Mouse (Mus musculus): Measurements from ENCODE around the gene Suv39h1. TPM values are rescaled to one million over a fixed set of nuclear protein-coding genes. Genes with fewer than 3 reads are reported as not detected.

Gene Suv39h1
- polyA plus RNA-seq (2012; rRNA removed) (24.6 and 31.3 TPM in 2 replicates), polyA plus RNA-seq (2014; fragmentation: Nextera tagmentation; extraction: Ambion mirVana) (28.4 and 34.8 TPM in 2 replicates)

GRCm38 (mm10) chrX:8074430-8075014 lies at the start of gene Suv39h1:
Suv39h1 (minus strand) TSS chrX:8074760.
- H3K4me2 ChIP-seq (ENCODE audit: low read depth), result peak within 1 kb of the TSS; percentile 80
- no peak for TF ChIP-seq CTCF (IDR thresholded peaks at IDR 0.05; ENCODE audit: low read depth)
- peak; percentile 49; the same call in 1 of the 2 replicates for TF ChIP-seq EP300 (IDR thresholded peaks at IDR 0.05; ENCODE audit: low read depth)
- peak within 1 kb of the TSS; percentile 85 for H3K9ac ChIP-seq (replicated peaks)
- H3K4me1 ChIP-seq (replicated peaks; ENCODE audit: control insufficient read depth in 2 of 2, insufficient read depth in 2 of 2, low read length in 1 of 2), result peaks cover 7 to 10% of the 10 kb centered on the region in 2 experiments; a peak in 3 of 4 replicates
- peak within 1 kb of the TSS; percentile 88 for H3K27ac ChIP-seq
- H3K36me3 ChIP-seq (replicated peaks; ENCODE audit: control insufficient read depth, insufficient read depth, low read depth), result peaks cover 15% of the 10 kb centered on the region
- no peaks in the 10 kb centered on the region for H3K9me3 ChIP-seq (ENCODE audit: control insufficient read depth, low read length)
- ATAC-seq (ENCODE audit: insufficient read depth) (peak; percentile 98), DNase-seq (ENCODE audit: low read depth in 3 of 3, low spot score in 3 of 3) (peak; percentile 92 to 93 (median 93))
- 12% methylated on average over 46 of the region's 46 CpGs for WGBS (ENCODE audit: insufficient replicate concordance)
- peak within 1 kb of the TSS; percentile 83 to 87 for H3K4me3 ChIP-seq (ENCODE audit: insufficient read depth in 1 of 2, low read depth in 2 of 2, low read length in 2 of 2)
- no peaks in the 10 kb centered on the region for H3K27me3 ChIP-seq (ENCODE audit: control insufficient read depth, insufficient read depth, low read length)

GRCm38 (mm10) chrX:8123821-8124470 lies 49.4 kb upstream of the Suv39h1 start:
- no peak for DNase-seq (ENCODE audit: low read depth in 3 of 3, low spot score in 3 of 3)
- 63% methylated on average over 6 of the region's 6 CpGs for WGBS (ENCODE audit: insufficient replicate concordance)

GRCm38 (mm10) chrX:8117264-8117663 lies 42.7 kb upstream of the Suv39h1 start:
- H3K27ac ChIP-seq, result no peak overlapping the region

More at GRCm38 (mm10) chrX:8123821-8124470, 49.4 kb upstream of the Suv39h1 start:
- no peak overlapping the region for H3K4me3 ChIP-seq (ENCODE audit: insufficient read depth in 1 of 2, low read depth in 2 of 2, low read length in 2 of 2)
- H3K27me3 ChIP-seq (ENCODE audit: control insufficient read depth, insufficient read depth, low read length), result no peaks in the 10 kb centered on the region
- no peak overlapping the region for H3K9ac ChIP-seq (replicated peaks)
- no peaks in the 10 kb centered on the region; the same call in 1 of the 2 replicates for H3K36me3 ChIP-seq (replicated peaks; ENCODE audit: control insufficient read depth, insufficient read depth, low read depth)
- no peaks in the 10 kb centered on the region for H3K9me3 ChIP-seq (ENCODE audit: control insufficient read depth, low read length)
- H3K27ac ChIP-seq, result no peak overlapping the region
- ATAC-seq (ENCODE audit: insufficient read depth), result no peak
- no peaks in the 10 kb centered on the region for H3K4me1 ChIP-seq (replicated peaks; ENCODE audit: control insufficient read depth in 2 of 2, insufficient read depth in 2 of 2, low read length in 1 of 2)
- TF ChIP-seq CTCF (IDR thresholded peaks at IDR 0.05; ENCODE audit: low read depth) (no peak), EP300 (IDR thresholded peaks at IDR 0.05; ENCODE audit: low read depth) (no peak)
- H3K4me2 ChIP-seq (ENCODE audit: low read depth), result no peak overlapping the region

GRCm38 (mm10) chrX:8115275-8115674 lies 40.7 kb upstream of the Suv39h1 start:
- no peak for TF ChIP-seq EP300 (IDR thresholded peaks at IDR 0.05; ENCODE audit: low read depth)
- TF ChIP-seq CTCF (IDR thresholded peaks at IDR 0.05; ENCODE audit: low read depth), result peak; percentile 29; the same call in 1 of the 2 replicates
- H3K9me3 ChIP-seq (ENCODE audit: control insufficient read depth, low read length), result no peaks in the 10 kb centered on the region
- H3K4me1 ChIP-seq (replicated peaks; ENCODE audit: control insufficient read depth in 2 of 2, insufficient read depth in 2 of 2, low read length in 1 of 2), result no peaks in the 10 kb centered on the region; a peak in 1 of 4 replicates
- no peaks in the 10 kb centered on the region for H3K36me3 ChIP-seq (replicated peaks; ENCODE audit: control insufficient read depth, insufficient read depth, low read depth)
- ATAC-seq (ENCODE audit: insufficient read depth) (no peak), DNase-seq (ENCODE audit: low read depth in 3 of 3, low spot score in 3 of 3) (no peak)
- no peak overlapping the region for H3K4me3 ChIP-seq (ENCODE audit: insufficient read depth in 1 of 2, low read depth in 2 of 2, low read length in 2 of 2)
- no peak overlapping the region for H3K4me2 ChIP-seq (ENCODE audit: low read depth)
- no peaks in the 10 kb centered on the region for H3K27me3 ChIP-seq (ENCODE audit: control insufficient read depth, insufficient read depth, low read length)
- no peak overlapping the region for H3K9ac ChIP-seq (replicated peaks)
- no peak overlapping the region for H3K27ac ChIP-seq
- 45% methylated on average over 4 of the region's 4 CpGs for WGBS (ENCODE audit: insufficient replicate concordance)

More at GRCm38 (mm10) chrX:8117264-8117663, 42.7 kb upstream of the Suv39h1 start:
- Histone ChIP-seq H3K9me3 (ENCODE audit: control insufficient read depth, low read length) (no peaks in the 10 kb centered on the region), H3K27me3 (ENCODE audit: control insufficient read depth, insufficient read depth, low read length) (no peaks in the 10 kb centered on the region), H3K9ac (replicated peaks) (no peak overlapping the region), H3K4me1 (replicated peaks; ENCODE audit: control insufficient read depth in 2 of 2, insufficient read depth in 2 of 2, low read length in 1 of 2) (no peaks in the 10 kb centered on the region; a peak in 1 of 4 replicates), H3K4me2 (ENCODE audit: low read depth) (no peak overlapping the region), H3K36me3 (replicated peaks; ENCODE audit: control insufficient read depth, insufficient read depth, low read depth) (no peaks in the 10 kb centered on the region), H3K4me3 (ENCODE audit: insufficient read depth in 1 of 2, low read depth in 2 of 2, low read length in 2 of 2) (no peak overlapping the region)
- DNase-seq (ENCODE audit: low read depth in 3 of 3, low spot score in 3 of 3) (no peak), ATAC-seq (ENCODE audit: insufficient read depth) (no peak)
- TF ChIP-seq CTCF (IDR thresholded peaks at IDR 0.05; ENCODE audit: low read depth), result no peak
- TF ChIP-seq EP300 (IDR thresholded peaks at IDR 0.05; ENCODE audit: low read depth), result no peak

- ATAC-seq (ENCODE audit: insufficient read depth), result no peak
- WGBS (ENCODE audit: insufficient replicate concordance), result 81% methylated on average over 3 of the region's 3 CpGs
- no peaks in the 10 kb centered on the region for H3K36me3 ChIP-seq (replicated peaks; ENCODE audit: control insufficient read depth, insufficient read depth, low read depth)
These were observed 30.5 kb upstream of the Suv39h1 start for GRCm38 (mm10) chrX:8105019-8105418.

More at GRCm38 (mm10) chrX:8105019-8105418, 30.5 kb upstream of the Suv39h1 start:
- Histone ChIP-seq H3K4me3 (ENCODE audit: insufficient read depth in 1 of 2, low read depth in 2 of 2, low read length in 2 of 2) (no peak overlapping the region), H3K27me3 (ENCODE audit: control insufficient read depth, insufficient read depth, low read length) (no peaks in the 10 kb centered on the region), H3K4me1 (replicated peaks; ENCODE audit: control insufficient read depth in 2 of 2, insufficient read depth in 2 of 2, low read length in 1 of 2) (peaks cover 0 to 21% of the 10 kb centered on the region in 2 experiments; a peak in 3 of 4 replicates), H3K9ac (replicated peaks) (no peak overlapping the region), H3K9me3 (ENCODE audit: control insufficient read depth, low read length) (no peaks in the 10 kb centered on the region), H3K4me2 (ENCODE audit: low read depth) (no peak overlapping the region), H3K27ac (no peak overlapping the region)
- TF ChIP-seq EP300 (IDR thresholded peaks at IDR 0.05; ENCODE audit: low read depth) (no peak), CTCF (IDR thresholded peaks at IDR 0.05; ENCODE audit: low read depth) (no peak)
- no peak for DNase-seq (ENCODE audit: low read depth in 3 of 3, low spot score in 3 of 3)

Data from liver, embryonic 14.5 days (tissue).